Comparison of ENCODE assay signal across 8 mouse cellular contexts in genomic region chr7:140154218-140154927, GRCm38 (mm10). TPM values are rescaled to one million over a fixed set of nuclear protein-coding genes. Genes with fewer than 3 reads are reported as not detected.
DNase-seq lines count a peak whose midpoint lies in the region; ATAC-seq and TF ChIP-seq lines count a peak whose summit lies in the region.

Gene Sprn (minus strand): TSS chr7:140154877.

- H3K27ac ChIP-seq in heart, adult 2 months, result no peak within 1 kb of the TSS
- no peak within 1 kb of the TSS for H3K27ac ChIP-seq in heart, embryonic 15.5 days

- no peaks in the 10 kb centered on the region for H3K9me3 ChIP-seq in heart, embryonic 15.5 days (replicated peaks)

- TF ChIP-seq EP300 in heart, adult 2 months (IDR thresholded peaks at IDR 0.05; ENCODE audit: insufficient read depth, low read depth, low read length), result no peak

- no peaks in the 10 kb centered on the region for H3K36me3 ChIP-seq in heart, adult 2 months (ENCODE audit: control insufficient read depth, insufficient read depth, low read length)
- H3K36me3 ChIP-seq in heart, embryonic 15.5 days, result no peaks in the 10 kb centered on the region

- H3K4me1 ChIP-seq in heart, adult 2 months (ENCODE audit: control insufficient read depth, insufficient read depth, low read length), result no peaks in the 10 kb centered on the region
- peaks cover 12% of the 10 kb centered on the region for H3K4me1 ChIP-seq in heart, embryonic 15.5 days (replicated peaks)

- WGBS in heart, adult 2 months, result 6% methylated on average over 27 of the region's 28 CpGs
- WGBS in heart, embryonic 15.5 days, result 5% methylated on average over 28 of the region's 28 CpGs

- peak within 1 kb of the TSS; percentile 48 for H3K4me2 ChIP-seq in heart, embryonic 15.5 days

- no peak for TF ChIP-seq POLR2A in heart, adult 2 months (IDR thresholded peaks at IDR 0.05; ENCODE audit: insufficient read depth, low read depth, low read length)

- DNase-seq in heart, adult 2 months, result no peak
- DNase-seq in heart, postnatal 10 days, result no peak
- DNase-seq in cerebellum, postnatal 4 days (ENCODE audit: low spot score in 2 of 2), result peak; percentile 31 to 37
- peak; percentile 73 to 83 for DNase-seq in left cerebral cortex, postnatal 10 days (ENCODE audit: extremely low spot score in 1 of 2, low spot score in 2 of 2)
- DNase-seq in retina, embryonic 14.5 days (ENCODE audit: low spot score), result peak; percentile 49
- no peak for DNase-seq in adrenal gland, postnatal 36 days
- no peak for DNase-seq in urinary bladder, postnatal 14 days (ENCODE audit: low spot score)

- ATAC-seq in heart, embryonic 15.5 days (replicated peaks; ENCODE audit: insufficient number of reproducible peaks, insufficient read depth, low FRiP score, low read depth), result no peak

- TF ChIP-seq CTCF in heart, adult 2 months (IDR thresholded peaks at IDR 0.05), result no peak

- peaks cover 3% of the 10 kb centered on the region for H3K27me3 ChIP-seq in heart, adult 2 months (ENCODE audit: control insufficient read depth, insufficient read depth, low read length)
- H3K27me3 ChIP-seq in heart, embryonic 15.5 days, result peaks cover 55% of the 10 kb centered on the region

- H3K4me3 ChIP-seq in heart, adult 2 months, result peak within 1 kb of the TSS; percentile 6; the same call in 1 of the 2 replicates
- H3K4me3 ChIP-seq in heart, embryonic 15.5 days, result peak within 1 kb of the TSS; percentile 31

- H3K79me2 ChIP-seq in heart, adult 2 months (replicated peaks; ENCODE audit: control insufficient read depth, insufficient read depth, low read length), result no peaks in the 10 kb centered on the region

- intact Hi-C loops in heart, adult 2 months (cut with DNase I), result no loop called here
- intact Hi-C loops in heart, postnatal 10 days (cut with DNase I), result no loop called here
- intact Hi-C loops in left cerebral cortex, postnatal 10 days (cut with DNase I), result loop anchor here (10.0 kb wide), 1 partner anchor 670 kb away; the partner anchor contains the start of gene Zfp941

- no peak within 1 kb of the TSS for H3K9ac ChIP-seq in heart, adult 2 months (ENCODE audit: low read depth, low read length)
- no peak within 1 kb of the TSS for H3K9ac ChIP-seq in heart, embryonic 15.5 days

RNA-seq across cellular contexts. Expression of gene Sprn, which starts in this region (rescaled TPM):
- total RNA-seq in heart, adult 2 months (2021), result under 1 TPM; 0.52 TPM
- 0.85 and 1.9 TPM in 2 replicates for polyA plus RNA-seq in heart, adult 2 months (2012; rRNA removed)
- total RNA-seq in heart, postnatal 10 days (2021), result under 1 TPM; 0.50 to 0.55 TPM
- polyA plus RNA-seq in heart, embryonic 15.5 days (2015; fragmentation: Nextera tagmentation; extraction: Ambion mirVana), result 0.05 and 0.36 TPM in 2 replicates
- total RNA-seq in left cerebral cortex, postnatal 10 days (2021), result 100 to 1,000 TPM; 172 to 178 TPM
- under 1 TPM; 0.33 to 0.56 TPM for total RNA-seq in adrenal gland, postnatal 36 days (2021)

Comparison
In these comparisons a context has a peak if more than half of its experiments do, and no peak if none do; other contexts are left out.
1. RNA of gene Sprn (total RNA-seq): 172 to 178 TPM in left cerebral cortex, postnatal 10 days; 0.33 to 0.56 TPM in adrenal gland, postnatal 36 days, 0.50 to 0.55 TPM in heart, postnatal 10 days and 0.52 TPM in heart, adult 2 months; every median in the first group is over 100 times any median in the second.
2. DNase-seq: peak in cerebellum, postnatal 4 days (2 of 2), left cerebral cortex, postnatal 10 days (2 of 2) and retina, embryonic 14.5 days (single experiment); none in heart, adult 2 months (0 of 2), heart, postnatal 10 days (0 of 2), adrenal gland, postnatal 36 days (0 of 2) and urinary bladder, postnatal 14 days (single experiment).